Mouse (Mus musculus) macrophage (primary cell): Measurements from ENCODE around the gene Itpr3. TPM values are rescaled to one million over a fixed set of nuclear protein-coding genes. Genes with fewer than 3 reads are reported as not detected.

Experiments used
- H3K27ac ChIP-seq: fragments of 350-480 bp; formaldehyde crosslinking; 2 replicates; pipeline ENCODE4 v1.9.0; 2021
- H3K36me3 ChIP-seq: fragments of 350-480 bp; formaldehyde crosslinking; 2 replicates; pipeline ENCODE4 v1.9.0; 2021; ENCODE audit errors: inconsistent target
- H3K4me3 ChIP-seq: fragments of 350-480 bp; formaldehyde crosslinking; 2 replicates; pipeline ENCODE4 v1.9.0; 2021; ENCODE audit errors: inconsistent target
- H3K79me2 ChIP-seq: fragments of 350-480 bp; formaldehyde crosslinking; 2 replicates; pipeline ENCODE4 v1.9.0; 2021; ENCODE audit errors: inconsistent target
- WGBS: methylation state at CpG from one replicate; pipeline ENCODE4 v1.1.7; 2026; ENCODE audit warnings: inconsistent platforms; ENCODE audit not compliant: missing documents; 5-methylcytosine and 5-hydroxymethylcytosine counted together
- polyA plus RNA-seq: library from polyadenylated mRNA; stranded (reverse); fragments of 250-400 nt; gene quantifications from 3 replicates; pipeline ENCODE4 v1.2.4, GENCODE M21; 2018; ENCODE audit warnings: inconsistent platforms

Itpr3 gene
- polyA plus RNA-seq, 1 experiment from 2014 or later = 2.1 TPM

- Histone ChIP-seq H3K36me3 (no peaks in the 10 kb centered on the region), H3K27ac (no peak overlapping the region), H3K4me3 (no peak overlapping the region), H3K79me2 (no peaks in the 10 kb centered on the region)
- WGBS = 83% methylated on average over 6 of the region's 10 CpGs
These were observed 84.9 kb downstream of the Itpr3 start for GRCm38 (mm10) chr17:27141971-27142450.

DNA sequence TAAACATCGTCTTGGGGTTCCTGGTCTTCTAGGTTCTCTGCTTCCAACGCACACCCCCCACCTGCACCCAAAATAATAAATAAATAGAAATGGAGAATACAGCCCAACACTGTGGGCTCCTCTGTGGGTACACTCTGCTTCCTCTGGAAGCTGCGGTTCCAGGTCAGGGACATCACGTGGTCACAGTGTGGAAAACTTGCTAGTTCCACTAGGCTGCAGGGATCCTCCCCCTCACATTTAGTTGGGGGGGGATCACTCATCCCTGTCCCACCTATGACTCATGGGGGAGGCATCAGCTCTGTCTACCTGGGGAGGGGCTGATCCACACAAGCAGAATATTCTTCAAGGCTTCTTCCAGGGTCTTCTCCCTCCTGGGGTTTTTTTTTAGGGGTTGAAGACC lies 87.0 kb downstream of the Itpr3 start:
- WGBS = 39% methylated on average over 4 of the region's 4 CpGs
- no peak overlapping the region for H3K27ac ChIP-seq
- H3K79me2 ChIP-seq = no peaks in the 10 kb centered on the region
- no peak overlapping the region for H3K4me3 ChIP-seq
- H3K36me3 ChIP-seq = no peaks in the 10 kb centered on the region

GRCm38 (mm10) chr17:27146323-27146923 lies 89.3 kb downstream of the Itpr3 start:
- WGBS = 59% methylated on average over 8 of the region's 8 CpGs
- Histone ChIP-seq H3K4me3 (no peak overlapping the region), H3K27ac (no peak overlapping the region), H3K79me2 (no peaks in the 10 kb centered on the region), H3K36me3 (no peaks in the 10 kb centered on the region)

DNA sequence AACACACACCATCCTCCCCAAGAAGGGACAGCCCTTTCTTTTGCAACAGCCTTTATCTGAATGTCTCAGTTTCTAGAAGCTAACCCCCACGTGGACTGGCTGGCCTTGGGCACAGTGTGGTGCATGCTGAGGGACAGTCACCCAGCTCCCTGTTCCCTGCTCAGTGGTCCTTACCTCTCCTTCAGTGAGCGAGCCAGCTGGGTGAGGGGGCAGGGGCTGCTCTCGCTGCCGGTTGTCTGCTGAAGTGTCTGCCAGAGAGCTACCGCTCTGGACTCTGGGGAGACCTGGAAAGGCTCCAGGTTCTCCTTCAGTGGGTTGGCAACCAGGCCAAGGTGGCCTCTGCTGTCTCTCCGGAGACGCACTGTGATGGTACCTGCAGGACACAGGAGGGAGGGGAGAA lies 93.8 kb downstream of the Itpr3 start:
- H3K79me2 ChIP-seq = no peaks in the 10 kb centered on the region
- H3K27ac ChIP-seq = no peak overlapping the region
- 84% methylated on average over 7 of the region's 7 CpGs for WGBS

GRCm38 (mm10) chr17:27151411-27151810 lies 94.3 kb downstream of the Itpr3 start:
- no peaks in the 10 kb centered on the region for H3K36me3 ChIP-seq
- H3K4me3 ChIP-seq = no peak overlapping the region
- no peak overlapping the region for H3K27ac ChIP-seq
- no peaks in the 10 kb centered on the region for H3K79me2 ChIP-seq
- 67% methylated on average over 8 of the region's 8 CpGs for WGBS

More for the DNA sequence above, 93.8 kb downstream of the Itpr3 start:
- Histone ChIP-seq H3K4me3 (no peak overlapping the region), H3K36me3 (no peaks in the 10 kb centered on the region)

DNA sequence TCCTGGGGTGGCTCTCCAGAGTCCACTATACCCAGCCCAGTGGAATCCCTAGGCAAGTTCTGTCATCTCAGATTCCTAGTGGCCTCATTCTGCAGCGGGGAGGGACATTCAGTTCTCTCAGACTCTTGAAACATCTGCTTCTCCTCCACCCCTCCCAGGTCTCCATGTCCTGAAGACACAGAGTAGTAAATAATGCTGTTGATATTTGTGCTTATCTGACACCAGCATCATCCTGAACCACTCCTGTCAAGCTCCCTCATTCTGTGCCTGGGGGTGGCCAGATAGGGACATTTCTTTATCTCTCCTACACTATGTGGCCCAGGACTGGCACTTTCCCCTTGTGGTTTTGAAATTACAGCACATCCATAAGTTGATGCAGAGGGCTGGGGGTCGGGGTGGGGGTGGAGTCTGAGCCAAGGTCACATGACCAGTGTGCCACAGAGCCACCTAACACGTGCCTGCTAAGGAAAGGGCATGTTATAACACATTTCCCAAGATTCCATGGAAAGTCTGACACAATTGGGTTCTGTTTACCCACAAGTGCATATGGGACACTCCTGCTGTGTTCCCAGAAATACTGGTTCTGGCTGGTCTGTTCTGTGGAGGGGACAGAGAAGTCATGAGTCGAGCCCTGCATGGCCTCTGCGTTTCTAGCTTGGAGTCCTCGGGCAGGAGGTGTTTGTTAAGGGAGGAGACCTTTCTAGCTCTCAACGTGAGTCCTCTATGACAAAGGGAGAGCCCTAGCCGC lies 96.0 kb downstream of the Itpr3 start:
- WGBS = 71% methylated on average over 8 of the region's 8 CpGs
- H3K79me2 ChIP-seq = no peaks in the 10 kb centered on the region
- H3K36me3 ChIP-seq = no peaks in the 10 kb centered on the region
- no peak overlapping the region for H3K4me3 ChIP-seq
- H3K27ac ChIP-seq = no peak overlapping the region

GRCm38 (mm10) chr17:27153773-27154193 lies 96.7 kb downstream of the Itpr3 start:
- WGBS = 94% methylated on average over 8 of the region's 9 CpGs
- Histone ChIP-seq H3K27ac (no peak overlapping the region), H3K79me2 (no peaks in the 10 kb centered on the region), H3K36me3 (no peaks in the 10 kb centered on the region), H3K4me3 (no peak overlapping the region)

DNA sequence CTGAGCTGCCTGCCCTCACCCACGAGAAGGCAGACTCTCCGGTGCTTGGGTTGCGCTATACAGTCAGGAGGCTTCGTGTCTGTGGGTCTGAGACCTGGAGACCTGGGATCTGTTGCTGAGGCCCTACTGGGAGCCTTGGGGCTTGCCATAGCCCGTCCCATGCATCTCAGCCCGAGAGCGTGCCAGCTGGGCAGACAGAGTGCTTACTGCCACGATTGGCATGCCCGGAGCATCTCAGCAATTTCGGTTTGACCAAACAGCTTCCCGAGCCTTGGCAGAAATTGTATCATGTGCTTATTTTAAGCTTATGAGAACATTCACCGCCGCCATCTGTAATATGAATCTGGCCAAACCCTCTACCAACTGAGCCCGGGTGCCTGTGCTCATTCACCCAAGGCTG lies 97.2 kb downstream of the Itpr3 start:
- no peaks in the 10 kb centered on the region for H3K36me3 ChIP-seq
- no peaks in the 10 kb centered on the region for H3K79me2 ChIP-seq
- WGBS = 97% methylated on average over 14 of the region's 14 CpGs
- H3K4me3 ChIP-seq = no peak overlapping the region
- H3K27ac ChIP-seq = no peak overlapping the region

- Histone ChIP-seq H3K4me3 (no peak overlapping the region), H3K36me3 (no peaks in the 10 kb centered on the region), H3K79me2 (no peaks in the 10 kb centered on the region), H3K27ac (no peak overlapping the region)
- WGBS = 100% methylated on average over 5 of the region's 6 CpGs
These were observed 97.8 kb downstream of the Itpr3 start for GRCm38 (mm10) chr17:27154881-27155280.

DNA sequence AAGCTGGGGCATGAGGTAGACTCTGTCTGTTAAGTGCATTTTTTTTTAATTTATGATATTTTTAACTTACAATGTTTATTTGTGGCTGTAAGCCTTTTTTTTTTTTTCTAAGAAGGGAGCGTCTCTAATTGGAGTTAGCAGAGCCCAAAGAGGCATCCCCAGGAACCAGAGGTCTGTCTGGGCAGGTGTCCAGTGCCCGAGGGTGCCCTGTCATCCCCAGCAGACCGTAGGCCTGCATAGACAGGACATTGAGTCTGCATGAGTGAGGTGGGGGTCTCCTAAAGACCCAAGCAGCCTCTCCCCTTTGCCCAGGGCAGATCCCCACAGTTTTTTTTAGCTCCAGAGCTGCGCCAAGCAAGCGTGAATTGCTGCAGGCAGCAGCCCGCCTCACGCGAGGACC lies 98.6 kb downstream of the Itpr3 start:
- Histone ChIP-seq H3K4me3 (no peak overlapping the region), H3K27ac (no peak overlapping the region), H3K79me2 (no peaks in the 10 kb centered on the region), H3K36me3 (no peaks in the 10 kb centered on the region)
- 94% methylated on average over 8 of the region's 8 CpGs for WGBS

GRCm38 (mm10) chr17:27158439-27158838 lies 101.3 kb downstream of the Itpr3 start:
- Histone ChIP-seq H3K79me2 (no peaks in the 10 kb centered on the region), H3K27ac (no peak overlapping the region), H3K4me3 (no peak overlapping the region), H3K36me3 (no peaks in the 10 kb centered on the region)
- WGBS = 98% methylated on average over 6 of the region's 6 CpGs

DNA sequence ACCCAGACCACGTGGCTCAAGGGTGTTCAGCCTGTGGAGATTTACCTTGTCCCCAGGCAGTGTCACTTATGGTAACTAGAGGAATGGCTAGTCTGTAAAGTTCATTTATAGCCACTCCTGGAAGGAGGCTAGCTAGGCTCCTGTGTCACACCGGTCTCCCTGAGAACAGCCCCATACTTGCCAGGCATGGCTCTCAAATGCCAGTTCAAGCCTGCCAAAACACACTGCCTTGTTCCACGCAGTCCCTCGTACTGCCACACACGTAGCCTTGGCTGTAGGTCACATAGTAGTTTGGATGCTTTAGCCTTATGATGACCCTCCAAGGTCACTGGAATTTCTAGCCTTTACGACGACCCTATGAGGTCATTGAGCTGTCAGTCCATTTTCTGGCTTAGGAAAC lies 102.1 kb downstream of the Itpr3 start:
- Histone ChIP-seq H3K36me3 (no peaks in the 10 kb centered on the region), H3K79me2 (no peaks in the 10 kb centered on the region), H3K4me3 (no peak overlapping the region), H3K27ac (no peak overlapping the region)
- 86% methylated on average over 7 of the region's 7 CpGs for WGBS

GRCm38 (mm10) chr17:27160905-27161304 lies 103.8 kb downstream of the Itpr3 start:
- Histone ChIP-seq H3K36me3 (no peaks in the 10 kb centered on the region), H3K79me2 (no peaks in the 10 kb centered on the region), H3K27ac (no peak overlapping the region), H3K4me3 (no peak overlapping the region)
- 70% methylated on average over 4 of the region's 4 CpGs for WGBS

GRCm38 (mm10) chr17:27165054-27165773 lies 108.1 kb downstream of the Itpr3 start:
- Histone ChIP-seq H3K36me3 (no peaks in the 10 kb centered on the region), H3K79me2 (no peaks in the 10 kb centered on the region), H3K4me3 (no peak overlapping the region), H3K27ac (no peak overlapping the region)
- 35% methylated on average over 8 of the region's 8 CpGs for WGBS

GRCm38 (mm10) chr17:27166901-27167300 lies 109.8 kb downstream of the Itpr3 start:
- no peak overlapping the region for H3K4me3 ChIP-seq
- WGBS = 88% methylated on average over 6 of the region's 6 CpGs
- no peak overlapping the region for H3K27ac ChIP-seq
- no peaks in the 10 kb centered on the region for H3K79me2 ChIP-seq
- no peaks in the 10 kb centered on the region for H3K36me3 ChIP-seq
